Mouse (Mus musculus) liver, embryonic 15.5 days (tissue): Measurements from ENCODE around the gene Rilp. TPM values are rescaled to one million over a fixed set of nuclear protein-coding genes. Genes with fewer than 3 reads are reported as not detected.

ENCODE experiments used
- ATAC-seq: fragments of 200-750 bp; cut with Nextera tagmentation; 2 replicates; pipeline ENCODE4 v1.8.0; 2017; ENCODE audit warnings: moderate number of reproducible peaks, mild to moderate bottlenecking, moderate library complexity; ENCODE audit not compliant: insufficient read depth
- H3K27ac ChIP-seq: fragments of 300-500 bp; sonication (generic); replicated peaks from 2 replicates; pipeline ENCODE4 v1.5.1; 2015; ENCODE audit warnings: mild to moderate bottlenecking, inconsistent platforms
- H3K27me3 ChIP-seq: fragments of 300-500 bp; sonication (generic); 2 replicates; pipeline ENCODE4 v1.6.1; 2015; ENCODE audit warnings: mild to moderate bottlenecking, inconsistent platforms
- H3K36me3 ChIP-seq: fragments of 300-500 bp; sonication (generic); replicated peaks from 2 replicates; pipeline ENCODE4 v1.6.1; 2015; ENCODE audit warnings: moderate library complexity, mild to moderate bottlenecking, inconsistent platforms
- H3K4me1 ChIP-seq: fragments of 300-500 bp; sonication (generic); replicated peaks from 2 replicates; pipeline ENCODE4 v1.6.1; 2015; ENCODE audit warnings: inconsistent platforms
- H3K4me2 ChIP-seq: fragments of 300-500 bp; sonication (generic); 2 replicates; pipeline ENCODE4 v1.6.1; 2015; ENCODE audit warnings: moderate library complexity, mild to moderate bottlenecking, inconsistent platforms
- H3K4me3 ChIP-seq: fragments of 300-500 bp; sonication (generic); replicated peaks from 2 replicates; pipeline ENCODE4 v1.5.1; 2015; ENCODE audit warnings: mild to moderate bottlenecking, inconsistent platforms
- H3K9ac ChIP-seq: fragments of 300-500 bp; sonication (generic); 2 replicates; pipeline ENCODE4 v1.6.1; 2015; ENCODE audit warnings: moderate library complexity, mild to moderate bottlenecking, inconsistent platforms
- H3K9me3 ChIP-seq: fragments of 300-500 bp; sonication (generic); replicated peaks from 2 replicates; pipeline ENCODE4 v1.6.1; 2016; ENCODE audit warnings: inconsistent platforms
- WGBS: fragments of 180-500 bp; shearing (Covaris S2); methylation state at CpG from one replicate; pipeline ENCODE4 v1.1.7; 2015; ENCODE audit warnings: mixed read lengths; ENCODE audit not compliant: insufficient replicate concordance; 5-methylcytosine and 5-hydroxymethylcytosine counted together
- polyA plus RNA-seq: library from polyadenylated mRNA; unstranded; fragments of >200 nt; fragmentation: Nextera tagmentation; extraction: Ambion mirVana; gene quantifications from 2 replicates; pipeline ENCODE4 v1.2.1, GENCODE M21; 2015

Rilp gene
- polyA plus RNA-seq, 1 experiment from 2014 or later, result 3.7 TPM

- Histone ChIP-seq H3K4me2 (no peak overlapping the region), H3K4me3 (no peak overlapping the region), H3K27me3 (no peaks in the 10 kb centered on the region), H3K36me3 (0 out of 2 replicates have a peak, but pooled peaks cover 4% of the 10 kb centered on the region), H3K27ac (no peak overlapping the region), H3K4me1 (no peaks in the 10 kb centered on the region), H3K9ac (no peak overlapping the region), H3K9me3 (no peaks in the 10 kb centered on the region)
- 75% methylated on average over 4 of the region's 4 CpGs for WGBS
- no peak for ATAC-seq
Observed at GRCm38 (mm10) chr11:75521609-75522008, 11.7 kb downstream of the Rilp start.

GRCm38 (mm10) chr11:75522793-75523192 lies 12.9 kb downstream of the Rilp start:
- ATAC-seq, result no peak
- WGBS, result 65% methylated on average over 2 of the region's 2 CpGs
- Histone ChIP-seq H3K4me3 (no peak overlapping the region), H3K9me3 (no peaks in the 10 kb centered on the region), H3K9ac (no peak overlapping the region), H3K4me1 (no peaks in the 10 kb centered on the region), H3K27ac (no peak overlapping the region), H3K4me2 (no peak overlapping the region), H3K36me3 (0 out of 2 replicates have a peak, but pooled peaks cover 4% of the 10 kb centered on the region), H3K27me3 (no peaks in the 10 kb centered on the region)

GRCm38 (mm10) chr11:75525531-75526125 lies 15.7 kb downstream of the Rilp start:
- Histone ChIP-seq H3K4me3 (no peak overlapping the region), H3K4me2 (no peak overlapping the region)
- WGBS, result 77% methylated on average over 15 of the region's 15 CpGs

GRCm38 (mm10) chr11:75526943-75527342 lies 17.0 kb downstream of the Rilp start:
- H3K9me3 ChIP-seq, result no peaks in the 10 kb centered on the region
- no peaks in the 10 kb centered on the region; the same call in 1 of the 2 replicates for H3K27me3 ChIP-seq
- no peak overlapping the region for H3K4me2 ChIP-seq
- H3K4me3 ChIP-seq, result no peak overlapping the region
- H3K27ac ChIP-seq, result no peak overlapping the region
- H3K9ac ChIP-seq, result no peak overlapping the region
- no peak for ATAC-seq
- 74% methylated on average over 6 of the region's 6 CpGs for WGBS
- 0 out of 2 replicates have a peak, but pooled peaks cover 4% of the 10 kb centered on the region for H3K36me3 ChIP-seq
- H3K4me1 ChIP-seq, result peaks cover 21% of the 10 kb centered on the region

More at GRCm38 (mm10) chr11:75525531-75526125, 15.7 kb downstream of the Rilp start:
- Histone ChIP-seq H3K27ac (no peak overlapping the region), H3K4me1 (peaks cover 11% of the 10 kb centered on the region), H3K9me3 (no peaks in the 10 kb centered on the region), H3K27me3 (no peaks in the 10 kb centered on the region; the same call in 1 of the 2 replicates), H3K9ac (no peak overlapping the region), H3K36me3 (0 out of 2 replicates have a peak, but pooled peaks cover 4% of the 10 kb centered on the region)
- ATAC-seq, result no peak

GRCm38 (mm10) chr11:75529771-75530170 lies 19.9 kb downstream of the Rilp start:
- Histone ChIP-seq H3K27me3 (peaks cover 14% of the 10 kb centered on the region), H3K4me1 (peaks cover 40% of the 10 kb centered on the region), H3K9ac (no peak overlapping the region), H3K36me3 (0 out of 2 replicates have a peak, but pooled peaks cover 4% of the 10 kb centered on the region), H3K9me3 (no peaks in the 10 kb centered on the region), H3K4me2 (peak overlapping the region; percentile 98), H3K4me3 (no peak overlapping the region), H3K27ac (no peak overlapping the region)
- ATAC-seq, result no peak
- WGBS, result 48% methylated on average over 4 of the region's 4 CpGs

- Histone ChIP-seq H3K4me3 (peak overlapping the region; percentile 80), H3K27me3 (peaks cover 14% of the 10 kb centered on the region), H3K9me3 (no peaks in the 10 kb centered on the region), H3K27ac (peak overlapping the region; percentile 88), H3K4me1 (peaks cover 46% of the 10 kb centered on the region), H3K36me3 (0 out of 2 replicates have a peak, but pooled peaks cover 4% of the 10 kb centered on the region), H3K4me2 (peak overlapping the region; percentile 98), H3K9ac (peak overlapping the region; percentile 85)
- peak; percentile 35 for ATAC-seq
- 1% methylated on average over 10 of the region's 10 CpGs for WGBS
Observed at GRCm38 (mm10) chr11:75530325-75530724, 20.4 kb downstream of the Rilp start.

GRCm38 (mm10) chr11:75530845-75531373 lies 21.0 kb downstream of the Rilp start:
- H3K4me1 ChIP-seq, result peaks cover 49% of the 10 kb centered on the region
- H3K4me3 ChIP-seq, result peak overlapping the region; percentile 80
- peak overlapping the region; percentile 85 for H3K9ac ChIP-seq
- peak overlapping the region; percentile 98 for H3K4me2 ChIP-seq
- H3K36me3 ChIP-seq, result 0 out of 2 replicates have a peak, but pooled peaks cover 3% of the 10 kb centered on the region
- no peaks in the 10 kb centered on the region for H3K9me3 ChIP-seq
- H3K27me3 ChIP-seq, result peaks cover 14% of the 10 kb centered on the region
- under 1% methylated on average over 31 of the region's 31 CpGs for WGBS
- H3K27ac ChIP-seq, result peak overlapping the region; percentile 88
- peak; percentile 23 for ATAC-seq

GRCm38 (mm10) chr11:75531469-75532242 lies 21.8 kb downstream of the Rilp start, which contains the start of gene Slc43a2:
Gene Slc43a2 (plus strand): TSS chr11:75531694.
- peaks cover 49% of the 10 kb centered on the region for H3K4me1 ChIP-seq
- peak; percentile 87 for ATAC-seq
- no peaks in the 10 kb centered on the region for H3K9me3 ChIP-seq
- H3K27ac ChIP-seq, result peak within 1 kb of the TSS; percentile 88
- peak within 1 kb of the TSS; percentile 98 for H3K4me2 ChIP-seq
- H3K4me3 ChIP-seq, result peak within 1 kb of the TSS; percentile 80
- H3K27me3 ChIP-seq, result peaks cover 14% of the 10 kb centered on the region
- WGBS, result under 1% methylated on average over 62 of the region's 62 CpGs
- H3K36me3 ChIP-seq, result no peaks in the 10 kb centered on the region
- peak within 1 kb of the TSS; percentile 85 for H3K9ac ChIP-seq

- peak overlapping the region; percentile 80 for H3K4me3 ChIP-seq
- H3K9ac ChIP-seq, result peak overlapping the region; percentile 85
- H3K4me1 ChIP-seq, result peaks cover 49% of the 10 kb centered on the region
- H3K4me2 ChIP-seq, result peak overlapping the region; percentile 98
- no peaks in the 10 kb centered on the region for H3K36me3 ChIP-seq
- peak; percentile 19; the same call in 1 of the 2 replicates for ATAC-seq
- no peaks in the 10 kb centered on the region for H3K9me3 ChIP-seq
- 6% methylated on average over 38 of the region's 38 CpGs for WGBS
- H3K27ac ChIP-seq, result peak overlapping the region; percentile 70
- peaks cover 14% of the 10 kb centered on the region for H3K27me3 ChIP-seq
Observed at GRCm38 (mm10) chr11:75532340-75533277, 22.7 kb downstream of the Rilp start.

- no peak for ATAC-seq
- Histone ChIP-seq H3K27ac (peak overlapping the region; percentile 68), H3K4me1 (peaks cover 58% of the 10 kb centered on the region), H3K4me3 (peak overlapping the region; percentile 80), H3K36me3 (no peaks in the 10 kb centered on the region), H3K9ac (no peak overlapping the region), H3K27me3 (peaks cover 14% of the 10 kb centered on the region), H3K4me2 (peak overlapping the region; percentile 98), H3K9me3 (no peaks in the 10 kb centered on the region)
- 48% methylated on average over 6 of the region's 6 CpGs for WGBS
Observed at GRCm38 (mm10) chr11:75533314-75534015, 23.6 kb downstream of the Rilp start.
